Mouse (Mus musculus) midbrain, postnatal 0 days (tissue): Measurements from ENCODE around the gene Rab34. TPM values are rescaled to one million over a fixed set of nuclear protein-coding genes. Genes with fewer than 3 reads are reported as not detected.
A peak's percentile ranks its signal among the peaks of the same experiment; 100 is the strongest.

Experiments
- ATAC-seq: fragments of 200-750 bp; cut with Nextera tagmentation; 2 replicates; pipeline ENCODE4 v1.8.0; 2017; ENCODE audit warnings: moderate number of reproducible peaks, mild to moderate bottlenecking, moderate TSS enrichment, moderate library complexity; ENCODE audit not compliant: low FRiP score
- DNase-seq: peaks from one replicate; pipeline ENCODE4 v3.0.0-alpha.2; 2015; ENCODE audit warnings: low spot score
- H3K27ac ChIP-seq: fragments of 300-500 bp; sonication (generic); 2 replicates; pipeline ENCODE4 v1.5.1; 2014; ENCODE audit warnings: low read depth, mild to moderate bottlenecking, low read length, mixed read lengths
- H3K27me3 ChIP-seq: fragments of 300-500 bp; sonication (generic); 2 replicates; pipeline ENCODE4 v1.6.1; 2014; ENCODE audit warnings: low read length, control low read depth, mixed read lengths; ENCODE audit not compliant: insufficient read depth
- H3K36me3 ChIP-seq: fragments of 300-500 bp; sonication (generic); 2 replicates; pipeline ENCODE4 v1.6.1; 2014; ENCODE audit warnings: low read length, control low read depth, mixed read lengths; ENCODE audit not compliant: insufficient read depth
- H3K4me1 ChIP-seq: fragments of 300-500 bp; sonication (generic); 2 replicates; pipeline ENCODE4 v1.6.1; 2014; ENCODE audit warnings: mild to moderate bottlenecking, control low read depth, antibody characterized with exemption, low read length, mixed read lengths; ENCODE audit not compliant: insufficient read depth
- H3K4me2 ChIP-seq: fragments of 300-500 bp; sonication (generic); 2 replicates; pipeline ENCODE4 v1.6.1; 2014; ENCODE audit warnings: low read depth, mild to moderate bottlenecking, low read length, mixed read lengths; ENCODE audit not compliant: poor library complexity, severe bottlenecking
- H3K4me3 ChIP-seq: fragments of 300-500 bp; sonication (generic); 2 replicates; pipeline ENCODE4 v1.5.1; 2014; ENCODE audit warnings: low read depth, mild to moderate bottlenecking, low read length, moderate library complexity
- H3K9ac ChIP-seq: fragments of 300-500 bp; sonication (generic); replicated peaks from 2 replicates; pipeline ENCODE4 v1.6.1; 2014; ENCODE audit warnings: mild to moderate bottlenecking, low read length, moderate library complexity, mixed read lengths; ENCODE audit not compliant: poor library complexity, severe bottlenecking
- H3K9me3 ChIP-seq: fragments of 300-500 bp; sonication (generic); 2 replicates; pipeline ENCODE4 v1.6.1; 2016; ENCODE audit warnings: low read length, control low read depth
- CTCF ChIP-seq: IDR thresholded peaks from 2 replicates; pipeline ENCODE4 v1.5.1; 2016; ENCODE audit warnings: antibody characterized with exemption, mild to moderate bottlenecking
- WGBS: fragments of 180-500 bp; shearing (Covaris S2); extraction: QIAGEN DNeasy Blood & Tissue Kit; methylation state at CpG from one replicate; pipeline ENCODE4 v1.1.7; 2014; 5-methylcytosine and 5-hydroxymethylcytosine counted together
- polyA plus RNA-seq: library from polyadenylated mRNA; unstranded; fragments of >200 nt; fragmentation: Nextera tagmentation; extraction: Ambion mirVana; gene quantifications from 2 replicates; pipeline ENCODE4 v1.2.1, GENCODE M21; 2015
- total RNA-seq: library from RNA; depleted of rRNA; stranded (reverse); fragments of >200 nt; gene quantifications from 2 replicates; pipeline ENCODE4 v1.2.3, GENCODE M21; 2014

Gene Rab34
- total and polyA plus RNA-seq, 2 experiments from 2014 or later: 65.5 to 71.3 TPM

DNA sequence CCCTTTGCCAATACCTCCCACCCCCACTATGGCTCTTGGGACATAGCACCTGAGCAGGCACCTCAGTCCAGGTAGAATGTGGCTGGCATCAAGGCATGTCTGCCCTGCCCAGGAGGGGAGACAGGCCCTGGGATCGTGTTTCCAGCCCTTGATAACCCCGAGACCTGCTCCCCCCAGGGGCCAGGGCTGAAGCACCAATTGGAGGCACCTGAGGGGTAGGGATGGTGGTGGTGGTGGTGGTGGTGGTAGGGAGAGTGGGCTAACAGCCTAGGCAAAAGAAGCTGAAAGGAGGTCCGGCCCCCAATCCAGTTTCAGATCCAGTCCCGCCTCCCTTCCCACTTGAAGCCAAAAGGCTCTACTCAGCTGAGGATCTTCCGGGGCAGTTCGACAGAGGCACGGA is 28.7 kb upstream of the Rab34 start:
- no peak for ATAC-seq
- H3K4me3 ChIP-seq: no peak overlapping the region
- WGBS: 72% methylated on average over 7 of the region's 7 CpGs
- H3K36me3 ChIP-seq: peaks cover 51% of the 10 kb centered on the region
- no peaks in the 10 kb centered on the region for H3K9me3 ChIP-seq
- H3K4me2 ChIP-seq: no peak overlapping the region
- TF ChIP-seq CTCF: no peak
- H3K9ac ChIP-seq: no peak overlapping the region
- DNase-seq: no peak
- peaks cover 10% of the 10 kb centered on the region for H3K4me1 ChIP-seq
- no peak overlapping the region for H3K27ac ChIP-seq
- no peaks in the 10 kb centered on the region for H3K27me3 ChIP-seq

DNA sequence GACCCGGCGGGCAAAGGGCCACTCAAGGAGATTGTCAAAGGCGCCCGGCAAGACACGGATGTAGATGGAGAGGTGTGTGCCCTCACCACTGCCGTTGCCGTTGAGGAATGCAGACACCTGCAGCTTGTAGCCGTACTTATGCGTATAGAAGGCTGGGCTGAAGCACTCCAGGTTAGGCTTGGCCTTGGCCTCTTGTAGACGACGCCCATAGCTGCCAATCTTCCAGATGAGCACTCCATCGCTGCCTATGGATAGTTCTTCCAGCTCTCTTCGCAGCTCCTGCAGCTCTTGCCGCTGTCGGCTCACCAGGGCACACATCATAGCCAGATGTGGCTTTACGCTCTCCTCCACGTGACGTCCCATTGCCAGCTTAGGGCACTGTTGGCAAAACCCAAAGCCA is 28.1 kb upstream of the Rab34 start:
- peaks cover 45% of the 10 kb centered on the region for H3K36me3 ChIP-seq
- H3K4me1 ChIP-seq: peaks cover 9% of the 10 kb centered on the region
- WGBS: 91% methylated on average over 18 of the region's 18 CpGs

DNA sequence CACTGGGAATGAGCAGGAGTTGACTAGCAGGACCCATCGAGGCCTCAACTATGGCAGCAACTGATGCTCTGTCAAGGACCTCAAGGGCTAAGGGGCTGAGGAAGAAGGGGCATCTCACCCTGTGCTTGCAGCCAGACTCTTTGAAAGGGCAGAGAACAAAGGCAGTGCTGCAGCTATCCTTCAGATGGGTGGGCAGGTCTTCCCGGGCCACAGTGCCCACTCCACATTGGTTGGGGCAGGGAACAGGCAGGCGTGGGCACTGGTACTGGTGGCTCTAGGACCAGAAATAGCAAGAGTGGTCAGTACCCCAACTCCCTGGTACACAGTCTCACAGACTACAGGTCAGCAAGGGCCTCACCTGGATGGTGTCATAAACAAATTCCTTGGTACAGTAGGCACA is 27.6 kb upstream of the Rab34 start:
- peaks cover 40% of the 10 kb centered on the region for H3K36me3 ChIP-seq
- WGBS: 93% methylated on average over 3 of the region's 3 CpGs
- no peaks in the 10 kb centered on the region for H3K9me3 ChIP-seq
- no peak overlapping the region for H3K27ac ChIP-seq
- TF ChIP-seq CTCF: no peak
- H3K4me2 ChIP-seq: no peak overlapping the region
- H3K27me3 ChIP-seq: no peaks in the 10 kb centered on the region
- DNase-seq (no peak), ATAC-seq (no peak)
- H3K4me1 ChIP-seq: peaks cover 9% of the 10 kb centered on the region
- no peak overlapping the region for H3K9ac ChIP-seq
- no peak overlapping the region for H3K4me3 ChIP-seq

More for the DNA sequence above, 28.1 kb upstream of the Rab34 start:
- Histone ChIP-seq H3K9me3 (no peaks in the 10 kb centered on the region), H3K27me3 (no peaks in the 10 kb centered on the region), H3K4me3 (no peak overlapping the region), H3K27ac (no peak overlapping the region), H3K9ac (no peak overlapping the region), H3K4me2 (no peak overlapping the region)
- DNase-seq (no peak), ATAC-seq (no peak)
- TF ChIP-seq CTCF: no peak

DNA sequence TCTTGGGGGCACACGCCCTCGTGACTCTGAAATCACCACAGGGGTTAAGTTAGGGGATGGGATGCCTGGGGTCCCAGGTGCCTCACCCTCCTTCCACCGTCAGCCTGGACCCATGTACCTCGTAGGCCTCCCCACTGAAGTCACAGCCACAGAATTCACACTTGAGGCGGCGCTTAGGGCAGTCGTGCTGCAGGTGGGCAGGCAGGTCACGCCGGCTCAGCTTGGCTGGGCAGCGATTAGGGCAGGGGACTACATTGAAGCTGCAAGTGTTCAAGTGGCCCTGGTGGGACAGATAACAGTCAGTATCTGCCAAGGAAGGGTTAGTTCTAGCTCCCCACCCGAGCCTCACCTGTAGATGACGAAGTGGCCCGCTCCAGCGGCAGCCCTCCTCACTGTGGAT is 27.1 kb upstream of the Rab34 start:
- no peak overlapping the region for H3K4me3 ChIP-seq
- no peaks in the 10 kb centered on the region for H3K27me3 ChIP-seq
- H3K4me2 ChIP-seq: no peak overlapping the region
- no peaks in the 10 kb centered on the region for H3K9me3 ChIP-seq
- no peak for TF ChIP-seq CTCF
- no peak overlapping the region for H3K9ac ChIP-seq
- peaks cover 14% of the 10 kb centered on the region for H3K4me1 ChIP-seq
- peaks cover 39% of the 10 kb centered on the region for H3K36me3 ChIP-seq
- ATAC-seq: no peak
- peak overlapping the region; percentile 51; the same call in 1 of the 2 replicates for H3K27ac ChIP-seq
- WGBS: 88% methylated on average over 14 of the region's 14 CpGs
- no peak for DNase-seq

DNA sequence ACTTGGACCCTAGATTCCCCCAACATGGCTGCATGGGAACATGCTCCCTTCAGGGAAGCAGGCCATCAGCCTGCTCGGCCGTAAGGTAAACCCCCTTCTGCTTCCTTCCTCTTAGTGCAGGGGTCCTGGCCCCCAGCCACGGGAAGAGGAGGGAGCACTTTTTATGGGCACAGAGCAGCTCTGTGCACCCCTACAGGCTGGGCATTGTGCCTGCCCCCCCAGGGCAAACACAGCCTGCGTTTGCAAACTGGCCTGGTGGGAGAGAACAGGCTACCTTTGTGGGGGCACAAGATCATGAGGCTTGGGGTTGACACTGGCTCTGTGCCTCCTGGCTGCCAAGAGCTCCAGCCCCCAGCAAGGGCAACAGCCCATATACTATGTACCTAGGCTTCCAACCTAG is 26.3 kb upstream of the Rab34 start:
- Histone ChIP-seq H3K4me2 (peak overlapping the region; percentile 81), H3K27me3 (no peaks in the 10 kb centered on the region), H3K27ac (peak overlapping the region; percentile 97; the same call in 1 of the 2 replicates), H3K4me1 (peaks cover 16% of the 10 kb centered on the region), H3K4me3 (no peak overlapping the region), H3K36me3 (peaks cover 39% of the 10 kb centered on the region), H3K9ac (no peak overlapping the region), H3K9me3 (no peaks in the 10 kb centered on the region)
- DNase-seq (peak; percentile 61), ATAC-seq (no peak)
- WGBS: 55% methylated on average over 4 of the region's 4 CpGs
- no peak for TF ChIP-seq CTCF

DNA sequence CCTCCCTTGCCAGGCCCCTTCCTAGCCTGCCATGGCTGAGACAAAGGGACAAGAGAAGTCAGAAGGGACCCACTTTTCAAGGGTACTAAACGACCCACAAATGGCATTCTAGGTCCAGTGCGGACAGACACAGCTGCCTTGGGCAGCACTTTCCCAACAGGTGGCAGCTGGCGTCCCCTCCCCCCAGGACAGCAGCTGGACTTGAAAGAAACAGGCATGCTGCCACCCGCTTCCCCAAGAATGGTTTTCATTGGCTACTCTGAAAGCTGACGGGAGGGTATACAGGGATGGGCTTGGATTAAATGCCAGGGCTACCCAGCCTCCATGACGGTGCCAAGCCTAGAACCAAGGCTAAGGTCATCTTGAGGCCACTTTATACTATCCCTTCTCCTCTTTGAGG is 25.7 kb upstream of the Rab34 start:
- no peak for TF ChIP-seq CTCF
- H3K4me3 ChIP-seq: no peak overlapping the region
- H3K27ac ChIP-seq: peak overlapping the region; percentile 97
- H3K9ac ChIP-seq: no peak overlapping the region; the same call in 1 of the 2 replicates
- peak; percentile 77 for DNase-seq
- H3K4me1 ChIP-seq: peaks cover 16% of the 10 kb centered on the region
- H3K9me3 ChIP-seq: no peaks in the 10 kb centered on the region
- peaks cover 38% of the 10 kb centered on the region for H3K36me3 ChIP-seq
- WGBS: 25% methylated on average over 6 of the region's 6 CpGs
- H3K4me2 ChIP-seq: peak overlapping the region; percentile 81
- ATAC-seq: no peak
- H3K27me3 ChIP-seq: no peaks in the 10 kb centered on the region
